Mouse (Mus musculus): ENCODE data around the gene Syn2. TPM values are rescaled to one million over a fixed set of nuclear protein-coding genes. Genes with fewer than 3 reads are reported as not detected.
A peak's percentile ranks its signal among the peaks of the same experiment; 100 is the strongest.

Gene Syn2
- polyA plus RNA-seq, 1 experiment from 2014 or later, result not detected

- peak overlapping the region; percentile 73 for H3K27ac ChIP-seq
- H3K36me3 ChIP-seq (ENCODE audit: inconsistent target), result no peaks in the 10 kb centered on the region
Observed at GRCm38 (mm10) chr6:115315770-115316169, 181.1 kb downstream of the Syn2 start.

GRCm38 (mm10) chr6:115316811-115317221 is 182.1 kb downstream of the Syn2 start:
- Histone ChIP-seq H3K4me3 (ENCODE audit: inconsistent target) (peak overlapping the region; percentile 5; the same call in 1 of the 2 replicates), H3K79me2 (ENCODE audit: inconsistent target) (peaks cover 7% of the 10 kb centered on the region; the same call in 1 of the 2 replicates), H3K27ac (peak overlapping the region; percentile 73), H3K36me3 (ENCODE audit: inconsistent target) (no peaks in the 10 kb centered on the region)
- WGBS (ENCODE audit: missing documents), result 52% methylated on average over 11 of the region's 11 CpGs

More at GRCm38 (mm10) chr6:115315770-115316169, 181.1 kb downstream of the Syn2 start:
- 0 out of 2 replicates have a peak overlapping the region, but pooled peaks have one; percentile 5 for H3K4me3 ChIP-seq (ENCODE audit: inconsistent target)
- peaks cover 7% of the 10 kb centered on the region; the same call in 1 of the 2 replicates for H3K79me2 ChIP-seq (ENCODE audit: inconsistent target)
- 70% methylated on average over 4 of the region's 4 CpGs for WGBS (ENCODE audit: missing documents)

GRCm38 (mm10) chr6:115318811-115319210 is 184.1 kb downstream of the Syn2 start:
- Histone ChIP-seq H3K4me3 (ENCODE audit: inconsistent target) (no peak overlapping the region), H3K27ac (no peak overlapping the region), H3K79me2 (ENCODE audit: inconsistent target) (peaks cover 7% of the 10 kb centered on the region; the same call in 1 of the 2 replicates), H3K36me3 (ENCODE audit: inconsistent target) (no peaks in the 10 kb centered on the region)
- WGBS (ENCODE audit: missing documents), result 86% methylated on average over 6 of the region's 6 CpGs

- H3K27ac ChIP-seq, result no peak overlapping the region
- no peak overlapping the region for H3K4me3 ChIP-seq (ENCODE audit: inconsistent target)
- no peaks in the 10 kb centered on the region for H3K36me3 ChIP-seq (ENCODE audit: inconsistent target)
- peaks cover 7% of the 10 kb centered on the region; the same call in 1 of the 2 replicates for H3K79me2 ChIP-seq (ENCODE audit: inconsistent target)
- WGBS (ENCODE audit: missing documents), result 93% methylated on average over 4 of the region's 4 CpGs
Observed at GRCm38 (mm10) chr6:115319686-115320085, 185.0 kb downstream of the Syn2 start.

- 18% methylated on average over 8 of the region's 8 CpGs for WGBS (ENCODE audit: missing documents)
- no peak overlapping the region for H3K4me3 ChIP-seq (ENCODE audit: inconsistent target)
- H3K36me3 ChIP-seq (ENCODE audit: inconsistent target), result no peaks in the 10 kb centered on the region
- no peaks in the 10 kb centered on the region; the same call in 1 of the 2 replicates for H3K79me2 ChIP-seq (ENCODE audit: inconsistent target)
- H3K27ac ChIP-seq, result peak overlapping the region; percentile 57
Observed at GRCm38 (mm10) chr6:115320927-115321714, 186.4 kb downstream of the Syn2 start.

GRCm38 (mm10) chr6:115321883-115322351 is 187.2 kb downstream of the Syn2 start:
- H3K4me3 ChIP-seq (ENCODE audit: inconsistent target), result no peak overlapping the region
- WGBS (ENCODE audit: missing documents), result 68% methylated on average over 6 of the region's 6 CpGs
- H3K36me3 ChIP-seq (ENCODE audit: inconsistent target), result no peaks in the 10 kb centered on the region
- peak overlapping the region; percentile 57 for H3K27ac ChIP-seq
- no peaks in the 10 kb centered on the region for H3K79me2 ChIP-seq (ENCODE audit: inconsistent target)

- WGBS (ENCODE audit: missing documents), result 94% methylated on average over 5 of the region's 5 CpGs
- no peak overlapping the region for H3K27ac ChIP-seq
- H3K79me2 ChIP-seq (ENCODE audit: inconsistent target), result no peaks in the 10 kb centered on the region
- no peaks in the 10 kb centered on the region for H3K36me3 ChIP-seq (ENCODE audit: inconsistent target)
- H3K4me3 ChIP-seq (ENCODE audit: inconsistent target), result no peak overlapping the region
Observed at GRCm38 (mm10) chr6:115322956-115323355, 188.3 kb downstream of the Syn2 start.

- H3K27ac ChIP-seq, result peak overlapping the region; percentile 64
Observed at GRCm38 (mm10) chr6:115330964-115331363, 196.3 kb downstream of the Syn2 start.

More at GRCm38 (mm10) chr6:115330964-115331363, 196.3 kb downstream of the Syn2 start:
- H3K36me3 ChIP-seq (ENCODE audit: inconsistent target), result no peaks in the 10 kb centered on the region
- H3K4me3 ChIP-seq (ENCODE audit: inconsistent target), result no peak overlapping the region
- H3K79me2 ChIP-seq (ENCODE audit: inconsistent target), result no peaks in the 10 kb centered on the region

Other genes with a start within 250 kb of the Syn2 start
- 10.4 to 24.8 TPM (median 16.8 TPM) in 3 replicates for gene Vgll4, start 164.9 kb upstream of the Syn2 start, polyA plus RNA-seq (2018)
- 7.4 to 14.4 TPM (median 14.0 TPM) in 3 replicates for gene Tamm41, start 97.0 kb upstream of the Syn2 start, polyA plus RNA-seq (2018)
- not detected in 3 replicates for gene Gm17482, start 92.4 kb downstream of the Syn2 start, polyA plus RNA-seq (2018)
- not detected in 3 replicates for gene Timp4, start 117.3 kb downstream of the Syn2 start, polyA plus RNA-seq (2018)
- gene Pparg, start 226.0 kb downstream of the Syn2 start, polyA plus RNA-seq (2018), result 36.4 to 80.3 TPM (median 54.9 TPM) in 3 replicates

Measured in macrophage (primary cell).